Mouse (Mus musculus): ENCODE measurements around the gene Osbpl10.

DNA sequence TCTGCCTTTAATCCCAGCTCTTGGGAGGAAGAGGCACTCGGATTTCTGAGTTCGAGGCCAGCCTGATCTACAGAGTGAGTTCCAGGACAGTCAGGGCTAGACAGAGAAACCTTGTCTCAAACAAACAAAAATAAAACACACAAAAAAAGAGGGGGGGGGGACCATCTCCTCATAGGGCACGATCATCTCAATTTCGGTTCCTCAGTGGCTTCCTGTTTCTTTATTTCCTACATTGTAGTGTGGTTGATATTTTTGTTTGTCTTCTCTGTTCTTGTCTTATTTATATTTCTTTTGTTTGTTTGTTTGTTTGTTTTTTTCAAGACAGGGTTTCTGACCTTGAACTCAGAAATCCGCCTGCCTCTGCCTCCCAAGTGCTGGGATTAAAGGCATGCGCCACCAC, 18.1 kb downstream of the Osbpl10 start:
- no peak for TF ChIP-seq CTCF (conservative IDR thresholded peaks at IDR 0.05 in 1 of 2, IDR thresholded peaks at IDR 0.05 in 1 of 2; ENCODE audit: low read depth in 2 of 2, low read length in 2 of 2)
- TF ChIP-seq MAFK (IDR thresholded peaks at IDR 0.05; ENCODE audit: insufficient replicate concordance, low read length), result no peak
- no peak for TF ChIP-seq RCOR1 (conservative IDR thresholded peaks at IDR 0.05; ENCODE audit: low read depth, low read length)
- TF ChIP-seq RAD21 (IDR thresholded peaks at IDR 0.05; ENCODE audit: low read depth, low read length), result no peak
- TF ChIP-seq ZC3H11A (IDR thresholded peaks at IDR 0.05; ENCODE audit: low read depth, low read length), result no peak
- no peak for TF ChIP-seq POLR2A (IDR thresholded peaks at IDR 0.05; ENCODE audit: low read depth, low read length)
- TF ChIP-seq MEF2A (IDR thresholded peaks at IDR 0.05; ENCODE audit: borderline replicate concordance, low read depth, low read length), result no peak

Measured in CH12.LX (cell line).